Mouse (Mus musculus): ENCODE results near the gene Hist1h1e. TPM values are rescaled to one million over a fixed set of nuclear protein-coding genes. Genes with fewer than 3 reads are reported as not detected.
"Not testable (repeated sequence)": the region's sequence is repeated elsewhere in the genome, so short reads cannot be mapped to it uniquely, and the experiment has no call there.

Gene Hist1h1e
- polyA plus RNA-seq, 1 experiment, result 6.9 TPM

DNA sequence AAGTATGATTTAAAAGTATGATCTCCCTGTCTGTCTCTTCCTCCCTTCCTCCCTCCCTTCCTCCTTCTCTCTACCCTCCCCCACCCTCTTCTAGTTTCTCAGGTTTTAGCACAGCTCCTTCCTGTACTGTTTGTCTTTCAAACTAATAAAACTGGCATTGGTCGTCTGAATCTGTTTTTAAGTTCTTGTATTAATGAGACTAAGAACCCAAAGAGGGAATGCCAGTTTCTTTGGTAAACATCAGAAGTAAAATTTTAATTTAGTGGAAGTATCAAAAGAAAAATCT, 35.5 kb downstream of the Hist1h1e start:
- no peaks in the 10 kb centered on the region for H3K27me3 ChIP-seq (ENCODE audit: control insufficient read depth, insufficient read depth, low read length, poor library complexity, severe bottlenecking)
- H3K9ac ChIP-seq (ENCODE audit: low read depth, poor library complexity, severe bottlenecking), result peak overlapping the region; percentile 83
- H3K4me1 ChIP-seq (ENCODE audit: control insufficient read depth, insufficient read depth, low read length), result no peaks in the 10 kb centered on the region
- peak overlapping the region; percentile 99 for H3K27ac ChIP-seq (ENCODE audit: insufficient read depth, low read length)
- no peaks in the 10 kb centered on the region for H3K36me3 ChIP-seq (ENCODE audit: control insufficient read depth, insufficient read depth, low read length, poor library complexity, severe bottlenecking)
- H3K9me3 ChIP-seq (replicated peaks; ENCODE audit: control insufficient read depth, insufficient read depth, low read length, poor library complexity, severe bottlenecking), result no peaks in the 10 kb centered on the region
- TF ChIP-seq POLR2A (IDR thresholded peaks at IDR 0.05; ENCODE audit: insufficient read depth, low read length) (no peak), EP300 (IDR thresholded peaks at IDR 0.05; ENCODE audit: insufficient read depth, low read depth, low read length) (no peak), CTCF (IDR thresholded peaks at IDR 0.05; ENCODE audit: low read depth, low read length) (no peak)
- H3K4me3 ChIP-seq (ENCODE audit: low read depth, low read length), result peak overlapping the region; percentile 45

DNA sequence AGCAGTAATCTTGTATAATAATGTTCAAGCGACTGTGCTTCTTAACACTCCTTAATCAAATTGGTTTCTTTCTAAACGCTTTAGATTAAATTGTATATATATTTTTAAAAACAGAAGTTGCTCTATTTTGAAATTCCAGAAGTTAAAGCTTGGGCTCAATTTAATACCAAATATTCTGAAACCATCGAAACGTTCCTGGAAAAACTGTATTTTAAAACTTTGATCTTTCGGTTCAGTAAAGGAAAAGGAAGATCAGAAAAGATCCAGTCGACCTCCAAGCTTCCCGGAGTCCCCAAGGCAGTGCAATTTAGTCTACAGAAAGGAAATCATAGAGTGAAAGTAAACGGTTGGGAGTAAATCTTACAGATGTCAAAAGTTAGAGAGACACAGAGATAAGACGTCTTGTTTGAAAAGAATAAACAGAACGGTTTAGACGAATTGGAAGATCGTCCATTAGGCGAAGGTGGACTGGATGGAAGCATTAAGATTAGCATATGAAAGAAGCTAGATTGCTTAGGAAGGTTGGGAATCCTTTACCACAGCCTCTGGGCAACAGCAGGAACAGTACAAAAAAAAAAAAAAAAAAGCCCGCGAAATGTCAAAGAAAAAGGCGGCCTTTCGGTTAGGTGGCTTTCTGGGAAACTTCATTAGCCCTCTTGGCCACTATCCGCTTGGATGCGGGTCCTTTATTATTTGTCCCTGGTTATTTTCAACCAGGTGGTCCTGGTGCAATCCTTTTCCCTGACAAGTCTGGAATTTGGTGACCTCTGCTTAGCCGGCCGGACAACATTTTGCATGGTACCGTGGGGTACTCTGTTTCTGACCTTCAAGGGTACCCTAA, 36.0 kb downstream of the Hist1h1e start:
- peak overlapping the region; percentile 99 for H3K27ac ChIP-seq (ENCODE audit: insufficient read depth, low read length)
- H3K4me3 ChIP-seq (ENCODE audit: low read depth, low read length), result peak overlapping the region; percentile 45
- H3K27me3 ChIP-seq (ENCODE audit: control insufficient read depth, insufficient read depth, low read length, poor library complexity, severe bottlenecking), result no peaks in the 10 kb centered on the region
- H3K9ac ChIP-seq (ENCODE audit: low read depth, poor library complexity, severe bottlenecking), result peak overlapping the region; percentile 83
- no peaks in the 10 kb centered on the region for H3K4me1 ChIP-seq (ENCODE audit: control insufficient read depth, insufficient read depth, low read length)
- no peaks in the 10 kb centered on the region for H3K9me3 ChIP-seq (replicated peaks; ENCODE audit: control insufficient read depth, insufficient read depth, low read length, poor library complexity, severe bottlenecking)
- H3K36me3 ChIP-seq (ENCODE audit: control insufficient read depth, insufficient read depth, low read length, poor library complexity, severe bottlenecking), result no peaks in the 10 kb centered on the region
- TF ChIP-seq POLR2A (IDR thresholded peaks at IDR 0.05; ENCODE audit: insufficient read depth, low read length) (no peak), EP300 (IDR thresholded peaks at IDR 0.05; ENCODE audit: insufficient read depth, low read depth, low read length) (no peak), CTCF (IDR thresholded peaks at IDR 0.05; ENCODE audit: low read depth, low read length) (no peak)

DNA sequence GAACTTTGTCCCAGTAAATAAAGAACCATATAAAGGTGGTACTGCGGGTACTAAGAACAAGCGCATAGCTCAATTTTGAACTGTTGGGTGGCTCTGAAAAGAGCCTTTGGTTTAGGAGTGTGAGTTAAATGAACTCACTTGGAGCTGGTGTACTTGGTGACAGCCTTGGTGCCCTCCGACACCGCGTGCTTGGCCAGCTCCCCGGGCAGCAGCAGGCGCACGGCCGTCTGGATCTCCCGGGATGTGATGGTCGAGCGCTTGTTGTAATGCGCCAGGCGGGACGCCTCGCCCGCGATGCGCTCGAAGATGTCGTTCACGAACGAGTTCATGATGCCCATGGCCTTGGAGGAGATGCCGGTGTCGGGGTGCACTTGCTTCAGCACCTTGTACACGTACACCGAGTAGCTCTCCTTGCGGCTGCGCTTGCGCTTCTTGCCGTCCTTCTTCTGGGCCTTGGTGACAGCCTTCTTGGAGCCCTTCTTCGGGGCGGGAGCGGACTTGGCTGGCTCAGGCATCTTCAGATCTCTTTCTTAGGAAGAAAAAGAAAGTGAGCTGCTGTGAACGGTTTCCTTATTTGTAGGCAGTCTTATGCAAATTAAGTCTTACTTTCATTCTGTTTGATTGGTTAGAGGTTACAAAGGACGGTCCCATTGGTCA, 36.8 kb downstream of the Hist1h1e start:
- H3K9ac ChIP-seq (ENCODE audit: low read depth, poor library complexity, severe bottlenecking), result peak overlapping the region; percentile 74
- H3K4me1 ChIP-seq (ENCODE audit: control insufficient read depth, insufficient read depth, low read length); H3K36me3 ChIP-seq (ENCODE audit: control insufficient read depth, insufficient read depth, low read length, poor library complexity, severe bottlenecking); H3K9me3 ChIP-seq (replicated peaks; ENCODE audit: control insufficient read depth, insufficient read depth, low read length, poor library complexity, severe bottlenecking); H3K27me3 ChIP-seq (ENCODE audit: control insufficient read depth, insufficient read depth, low read length, poor library complexity, severe bottlenecking): not testable (repeated sequence)
- peak overlapping the region; percentile 47 for H3K4me3 ChIP-seq (ENCODE audit: low read depth, low read length)
- TF ChIP-seq EP300 (IDR thresholded peaks at IDR 0.05; ENCODE audit: insufficient read depth, low read depth, low read length), result 0 out of 2 replicates have a peak, but pooled peaks have one; percentile 6
- peak; percentile 81 for TF ChIP-seq POLR2A (IDR thresholded peaks at IDR 0.05; ENCODE audit: insufficient read depth, low read length)
- peak overlapping the region; percentile 78 for H3K27ac ChIP-seq (ENCODE audit: insufficient read depth, low read length)

DNA sequence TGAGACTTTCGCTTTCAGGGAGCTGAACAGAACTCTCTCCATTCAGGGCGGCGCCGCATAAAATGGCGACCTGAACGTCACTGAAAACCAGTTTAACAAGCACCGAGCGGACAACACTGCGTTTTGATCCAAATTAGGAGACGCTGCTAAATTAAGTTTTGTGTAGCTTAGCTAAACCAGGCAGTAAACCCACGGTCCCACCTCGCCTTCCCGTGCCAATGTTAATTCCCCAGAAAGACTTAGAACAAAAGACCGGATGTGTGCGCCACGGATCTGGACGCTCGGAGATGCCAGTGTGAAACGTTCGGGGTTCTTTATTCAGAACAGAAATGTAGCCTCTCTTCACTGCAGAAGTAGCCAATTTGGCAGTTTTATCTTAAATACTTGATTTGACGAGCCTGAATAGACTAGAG, 37.3 kb downstream of the Hist1h1e start:
- Histone ChIP-seq H3K4me1 (ENCODE audit: control insufficient read depth, insufficient read depth, low read length) (no peaks in the 10 kb centered on the region), H3K9ac (ENCODE audit: low read depth, poor library complexity, severe bottlenecking) (peak overlapping the region; percentile 74), H3K9me3 (replicated peaks; ENCODE audit: control insufficient read depth, insufficient read depth, low read length, poor library complexity, severe bottlenecking) (no peaks in the 10 kb centered on the region), H3K4me3 (ENCODE audit: low read depth, low read length) (peak overlapping the region; percentile 67), H3K27ac (ENCODE audit: insufficient read depth, low read length) (peak overlapping the region; percentile 78), H3K36me3 (ENCODE audit: control insufficient read depth, insufficient read depth, low read length, poor library complexity, severe bottlenecking) (no peaks in the 10 kb centered on the region), H3K27me3 (ENCODE audit: control insufficient read depth, insufficient read depth, low read length, poor library complexity, severe bottlenecking) (no peaks in the 10 kb centered on the region)
- TF ChIP-seq EP300 (IDR thresholded peaks at IDR 0.05; ENCODE audit: insufficient read depth, low read depth, low read length) (no peak), POLR2A (IDR thresholded peaks at IDR 0.05; ENCODE audit: insufficient read depth, low read length) (peak; percentile 33)

DNA sequence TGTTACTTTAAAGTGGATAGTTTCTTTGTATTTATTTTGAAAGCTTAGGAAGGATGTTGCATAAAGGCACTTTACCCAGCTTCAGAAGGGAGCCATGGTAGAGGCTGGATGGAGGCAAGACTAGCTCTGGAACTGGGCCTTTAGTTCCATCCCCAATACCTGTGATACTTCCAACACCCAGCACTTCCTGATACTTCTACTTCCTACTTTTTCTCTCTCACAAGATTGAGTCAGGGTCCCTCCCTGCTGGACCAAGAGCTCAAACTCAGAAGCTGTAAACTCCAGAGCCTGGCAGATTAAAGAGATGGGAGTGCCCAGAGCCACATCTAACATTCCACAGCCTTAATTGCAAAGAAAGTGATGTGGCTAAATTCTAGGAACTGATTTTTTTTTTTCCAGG, 38.0 kb downstream of the Hist1h1e start:
- Histone ChIP-seq H3K9ac (ENCODE audit: low read depth, poor library complexity, severe bottlenecking) (0 out of 2 replicates have a peak overlapping the region, but pooled peaks have one; percentile 74), H3K4me3 (ENCODE audit: low read depth, low read length) (no peak overlapping the region), H3K36me3 (ENCODE audit: control insufficient read depth, insufficient read depth, low read length, poor library complexity, severe bottlenecking) (no peaks in the 10 kb centered on the region), H3K4me1 (ENCODE audit: control insufficient read depth, insufficient read depth, low read length) (no peaks in the 10 kb centered on the region), H3K27me3 (ENCODE audit: control insufficient read depth, insufficient read depth, low read length, poor library complexity, severe bottlenecking) (no peaks in the 10 kb centered on the region), H3K9me3 (replicated peaks; ENCODE audit: control insufficient read depth, insufficient read depth, low read length, poor library complexity, severe bottlenecking) (no peaks in the 10 kb centered on the region), H3K27ac (ENCODE audit: insufficient read depth, low read length) (peak overlapping the region; percentile 92)
- TF ChIP-seq CTCF (IDR thresholded peaks at IDR 0.05; ENCODE audit: low read depth, low read length) (no peak), EP300 (IDR thresholded peaks at IDR 0.05; ENCODE audit: insufficient read depth, low read depth, low read length) (no peak), POLR2A (IDR thresholded peaks at IDR 0.05; ENCODE audit: insufficient read depth, low read length) (no peak)

Measured in ES-Bruce4 (cell line).